In genomic region chr11:83357421-83357820, GRCm38 (mm10) we compare ENCODE assay signal across 9 mouse cellular contexts. TPM values are rescaled to one million over a fixed set of nuclear protein-coding genes. Genes with fewer than 3 reads are reported as not detected.
A peak's percentile ranks its signal among the peaks of the same experiment; 100 is the strongest.
DNase-seq lines count a peak whose midpoint lies in the region; ATAC-seq lines count a peak whose summit lies in the region.
"Had no signal": no experiment of that assay in that cellular context is flagged by ENCODE, and none has a peak within 500 bp of the region (broad histone marks: within the 10 kb centered on the region; RNA-seq: fewer than 3 reads in every experiment).

No protein-coding gene starts in this region.

- no peaks in the 10 kb centered on the region for H3K27me3 ChIP-seq in embryonic facial prominence, embryonic 14.5 days (replicated peaks; ENCODE audit: control insufficient read depth, insufficient read depth, low read length)
- H3K27me3 ChIP-seq: limb, embryonic 15.5 days had no signal

- no peak overlapping the region for H3K4me2 ChIP-seq in embryonic facial prominence, embryonic 14.5 days (ENCODE audit: low read depth, low read length)
- H3K4me2 ChIP-seq: limb, embryonic 15.5 days had no signal

- no peak overlapping the region for H3K4me3 ChIP-seq in embryonic facial prominence, embryonic 14.5 days (ENCODE audit: low read depth, low read length)
- H3K4me3 ChIP-seq: limb, embryonic 15.5 days had no signal

- H3K4me1 ChIP-seq in embryonic facial prominence, embryonic 14.5 days (ENCODE audit: control insufficient read depth, insufficient read depth, low read length), result no peaks in the 10 kb centered on the region
- H3K4me1 ChIP-seq: limb, embryonic 15.5 days had no signal

- no peak for ATAC-seq in CD4-positive, CD25-positive, alpha-beta regulatory T cell, adult 4 months
- no peak for ATAC-seq in embryonic facial prominence, embryonic 14.5 days (ENCODE audit: low read depth)
- ATAC-seq in megakaryocyte-erythroid progenitor cell, adult 5-6 weeks (replicated peaks; ENCODE audit: low FRiP score, low TSS enrichment, poor library complexity, severe bottlenecking), result 0 out of 2 replicates have a peak, but pooled peaks have one; percentile 65
- ATAC-seq in megakaryocyte, adult 5-6 weeks (ENCODE audit: poor library complexity, severe bottlenecking), result no peak

- 68% methylated on average over 3 of the region's 3 CpGs for WGBS in embryonic facial prominence, embryonic 14.5 days

- no peak overlapping the region for H3K27ac ChIP-seq in embryonic facial prominence, embryonic 14.5 days (replicated peaks; ENCODE audit: low read depth, low read length)
- H3K27ac ChIP-seq: limb, embryonic 15.5 days had no signal

- H3K36me3 ChIP-seq in embryonic facial prominence, embryonic 14.5 days (ENCODE audit: control insufficient read depth, insufficient read depth, low read length), result peaks cover 27% of the 10 kb centered on the region

- DNase-seq in CD4-positive, CD25-positive, alpha-beta regulatory T cell, adult 2 months (ENCODE audit: low read depth, low spot score), result peak; percentile 55
- DNase-seq in kidney, adult 9 months, result peak; percentile 37
- DNase-seq in kidney, adult 11 months, result no peak
- DNase-seq in ZHBTc4 (ENCODE audit: low read depth, low spot score), result peak; percentile 33
- DNase-seq in embryonic facial prominence, embryonic 14.5 days (ENCODE audit: low spot score), result peak; percentile 70

- no peaks in the 10 kb centered on the region for H3K9me3 ChIP-seq in embryonic facial prominence, embryonic 14.5 days (ENCODE audit: control insufficient read depth, low read length)
- H3K9me3 ChIP-seq: limb, embryonic 15.5 days had no signal

- H3K9ac ChIP-seq in embryonic facial prominence, embryonic 14.5 days (ENCODE audit: low read depth, low read length), result no peak overlapping the region
- H3K9ac ChIP-seq: limb, embryonic 15.5 days had no signal

RNA-seq across cellular contexts. Expression of gene Rasl10b, which starts 51.5 kb away (rescaled TPM):
- polyA plus RNA-seq in CD4-positive, CD25-positive, alpha-beta regulatory T cell, adult 4 months (2017; shearing (Covaris generic)), result not detected
- 2.3 and 2.9 TPM in 2 replicates for polyA plus RNA-seq in embryonic facial prominence, embryonic 14.5 days (2014; fragmentation: Nextera tagmentation; extraction: Ambion mirVana)
- not detected in 2 replicates for total RNA-seq in megakaryocyte-erythroid progenitor cell, adult 5-6 weeks (2014; fragmentation: Nextera tagmentation)
- total RNA-seq in megakaryocyte-erythroid progenitor cell, adult 5-6 weeks (2017), result 0.19 TPM in 1 of 2 replicates, not detected in the other
- not detected in 2 replicates for total RNA-seq in megakaryocyte, adult 5-6 weeks (2015)
- not detected in 2 replicates for total RNA-seq in megakaryocyte, adult 5-6 weeks (2017)

RNA-seq across cellular contexts. Expression of gene Pex12, which starts 55.0 kb away (rescaled TPM):
- 10 to 100 TPM; 12.5 TPM for polyA plus RNA-seq in CD4-positive, CD25-positive, alpha-beta regulatory T cell, adult 4 months (2017; shearing (Covaris generic))
- 14.5 and 14.8 TPM in 2 replicates for polyA plus RNA-seq in embryonic facial prominence, embryonic 14.5 days (2014; fragmentation: Nextera tagmentation; extraction: Ambion mirVana)
- total RNA-seq in megakaryocyte-erythroid progenitor cell, adult 5-6 weeks (2014; fragmentation: Nextera tagmentation), result 7.6 and 10.1 TPM in 2 replicates
- 9.5 and 9.6 TPM in 2 replicates for total RNA-seq in megakaryocyte-erythroid progenitor cell, adult 5-6 weeks (2017)
- total RNA-seq in megakaryocyte, adult 5-6 weeks (2015), result 6.2 and 7.1 TPM in 2 replicates
- 4.3 and 8.0 TPM in 2 replicates for total RNA-seq in megakaryocyte, adult 5-6 weeks (2017)

RNA-seq across cellular contexts. Expression of gene Ap2b1, which starts 58.6 kb away (rescaled TPM):
- polyA plus RNA-seq in CD4-positive, CD25-positive, alpha-beta regulatory T cell, adult 4 months (2017; shearing (Covaris generic)), result 10 to 100 TPM; 52.3 to 63.9 TPM
- 65.5 and 72.7 TPM in 2 replicates for polyA plus RNA-seq in embryonic facial prominence, embryonic 14.5 days (2014; fragmentation: Nextera tagmentation; extraction: Ambion mirVana)
- total RNA-seq in megakaryocyte-erythroid progenitor cell, adult 5-6 weeks (2014; fragmentation: Nextera tagmentation), result 74.0 and 74.2 TPM in 2 replicates
- total RNA-seq in megakaryocyte-erythroid progenitor cell, adult 5-6 weeks (2017), result 61.2 and 65.4 TPM in 2 replicates
- total RNA-seq in megakaryocyte, adult 5-6 weeks (2015), result 53.7 and 58.1 TPM in 2 replicates
- 52.4 and 59.6 TPM in 2 replicates for total RNA-seq in megakaryocyte, adult 5-6 weeks (2017)
